Mouse (Mus musculus) forebrain, embryonic 16.5 days (tissue): ENCODE data around the gene BC029722. TPM values are rescaled to one million over a fixed set of nuclear protein-coding genes. Genes with fewer than 3 reads are reported as not detected.

Experiments used
- ATAC-seq: fragments of 200-750 bp; cut with Nextera tagmentation; 2 replicates; pipeline ENCODE4 v1.8.0; 2017; ENCODE audit warnings: mild to moderate bottlenecking, moderate library complexity
- H3K27ac ChIP-seq: fragments of 300-500 bp; sonication (generic); 2 replicates; pipeline ENCODE4 v1.5.1; 2014; ENCODE audit warnings: low read length, control low read depth
- H3K27me3 ChIP-seq: fragments of 300-500 bp; sonication (generic); replicated peaks from 2 replicates; pipeline ENCODE4 v1.6.1; 2014; ENCODE audit warnings: low read length; ENCODE audit not compliant: control insufficient read depth, insufficient read depth
- H3K36me3 ChIP-seq: fragments of 300-500 bp; sonication (generic); 2 replicates; pipeline ENCODE4 v1.6.1; 2014; ENCODE audit not compliant: control insufficient read depth, insufficient read depth
- H3K4me1 ChIP-seq: fragments of 300-500 bp; sonication (generic); replicated peaks from 2 replicates; pipeline ENCODE4 v1.6.1; 2014; ENCODE audit warnings: low read length; ENCODE audit not compliant: control insufficient read depth, insufficient read depth
- H3K4me2 ChIP-seq: fragments of 300-500 bp; sonication (generic); 2 replicates; pipeline ENCODE4 v1.6.1; 2014; ENCODE audit warnings: mild to moderate bottlenecking, low read length, control low read depth
- H3K4me3 ChIP-seq: fragments of 300-500 bp; sonication (generic); replicated peaks from 2 replicates; pipeline ENCODE4 v1.5.1; 2014; ENCODE audit warnings: mild to moderate bottlenecking, low read length, control low read depth
- H3K9ac ChIP-seq: fragments of 300-500 bp; sonication (generic); replicated peaks from 2 replicates; pipeline ENCODE4 v1.6.1; 2014; ENCODE audit warnings: low read depth, low read length, control low read depth
- H3K9me3 ChIP-seq: fragments of 300-500 bp; sonication (generic); 2 replicates; pipeline ENCODE4 v1.6.1; 2016; ENCODE audit warnings: low read length; ENCODE audit not compliant: control insufficient read depth
- WGBS: fragments of 180-500 bp; shearing (Covaris S2); extraction: QIAGEN DNeasy Blood & Tissue Kit; methylation state at CpG from one replicate; pipeline ENCODE4 v1.1.7; 2014; 5-methylcytosine and 5-hydroxymethylcytosine counted together
- polyA plus RNA-seq: library from polyadenylated mRNA; unstranded; fragments of >200 nt; fragmentation: Nextera tagmentation; extraction: Ambion mirVana; gene quantifications from 2 replicates; pipeline ENCODE4 v1.2.1, GENCODE M21; 2015

BC029722 gene
- 31.0 and 35.2 TPM in 2 replicates for polyA plus RNA-seq

DNA sequence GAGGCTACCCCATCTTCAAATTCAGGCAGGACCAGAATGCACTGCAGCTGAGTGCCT is at the start of gene BC029722:
Gene BC029722, minus strand, starts transcription at position 35 of the 57 bp plus-strand sequence.
- Histone ChIP-seq H3K4me3 (peak within 1 kb of the TSS; percentile 65), H3K4me1 (peaks cover 19% of the 10 kb centered on the region), H3K9me3 (no peaks in the 10 kb centered on the region), H3K27ac (peak within 1 kb of the TSS; percentile 80), H3K9ac (peak within 1 kb of the TSS; percentile 85), H3K4me2 (peak within 1 kb of the TSS; percentile 92), H3K27me3 (no peaks in the 10 kb centered on the region), H3K36me3 (peaks cover 4% of the 10 kb centered on the region; the same call in 1 of the 2 replicates)
- ATAC-seq, result no peak

DNA sequence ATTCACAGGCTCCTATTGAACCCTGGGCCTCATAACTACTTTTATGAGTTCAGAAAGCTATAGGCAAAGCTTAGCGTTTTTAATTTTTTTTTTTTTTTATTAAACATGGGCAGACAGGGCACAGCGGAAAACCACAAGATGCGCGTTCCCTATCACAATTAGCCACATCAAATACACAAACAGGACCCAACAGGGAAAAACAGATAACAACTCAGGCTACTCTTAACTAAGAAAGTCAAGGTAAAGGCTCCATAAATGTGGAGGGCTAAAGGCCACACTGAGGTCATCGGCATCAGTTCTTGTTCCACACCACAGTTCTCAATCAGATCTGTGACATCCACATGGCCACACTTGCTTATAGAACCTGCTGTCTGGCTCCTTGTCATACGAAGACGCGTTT is 49.1 kb upstream of the BC029722 start:
- Histone ChIP-seq H3K9ac (no peak overlapping the region), H3K27ac (no peak overlapping the region), H3K27me3 (no peaks in the 10 kb centered on the region), H3K36me3 (no peaks in the 10 kb centered on the region), H3K9me3 (no peaks in the 10 kb centered on the region), H3K4me3 (no peak overlapping the region), H3K4me2 (no peak overlapping the region), H3K4me1 (peaks cover 19% of the 10 kb centered on the region)
- ATAC-seq, result no peak
- 98% methylated on average over 8 of the region's 8 CpGs for WGBS

DNA sequence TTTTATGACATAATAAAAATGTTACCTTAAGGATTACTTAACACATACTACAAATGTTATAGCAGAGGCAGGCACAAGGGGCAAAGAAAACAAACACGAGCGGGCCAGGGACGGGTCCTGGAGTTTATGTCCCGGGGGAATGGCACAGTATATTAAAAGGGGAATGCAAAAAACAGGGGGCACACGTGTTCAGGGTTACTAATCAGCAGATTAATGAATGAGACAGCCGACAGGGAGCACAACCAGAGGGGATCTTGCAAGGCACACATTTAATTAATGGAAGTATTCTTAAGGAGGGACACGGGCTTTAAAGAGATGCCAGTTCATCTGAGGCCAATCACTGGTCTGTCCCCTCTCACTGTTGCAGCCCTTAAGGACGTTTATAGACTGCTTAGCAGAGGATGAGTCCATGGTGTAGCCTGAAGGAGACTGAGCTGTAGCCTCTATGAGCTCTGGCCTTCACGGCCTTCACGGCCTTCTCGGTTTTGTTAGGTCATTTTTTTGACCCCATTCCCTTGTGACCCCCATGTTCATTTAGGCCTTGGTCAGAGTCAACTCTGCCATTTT is 44.2 kb upstream of the BC029722 start:
- Histone ChIP-seq H3K36me3 (no peaks in the 10 kb centered on the region), H3K4me3 (peak overlapping the region; percentile 14; the same call in 1 of the 2 replicates)

GRCm38 (mm10) chr2:155862573-155863300 is 43.5 kb upstream of the BC029722 start:
- WGBS, result 51% methylated on average over 13 of the region's 13 CpGs
- Histone ChIP-seq H3K4me3 (no peak overlapping the region; the same call in 1 of the 2 replicates), H3K27ac (no peak overlapping the region), H3K27me3 (no peaks in the 10 kb centered on the region), H3K4me1 (peaks cover 7% of the 10 kb centered on the region), H3K36me3 (no peaks in the 10 kb centered on the region), H3K4me2 (peak overlapping the region; percentile 43), H3K9me3 (no peaks in the 10 kb centered on the region), H3K9ac (0 out of 2 replicates have a peak overlapping the region, but pooled peaks have one; percentile 22)
- peak; percentile 96 for ATAC-seq

More for the DNA sequence above, 44.2 kb upstream of the BC029722 start:
- Histone ChIP-seq H3K9ac (peak overlapping the region; percentile 22; the same call in 1 of the 2 replicates), H3K27me3 (no peaks in the 10 kb centered on the region), H3K4me1 (peaks cover 7% of the 10 kb centered on the region), H3K4me2 (peak overlapping the region; percentile 43), H3K27ac (peak overlapping the region; percentile 39; the same call in 1 of the 2 replicates), H3K9me3 (no peaks in the 10 kb centered on the region)
- 35% methylated on average over 11 of the region's 11 CpGs for WGBS
- ATAC-seq, result peak; percentile 76

DNA sequence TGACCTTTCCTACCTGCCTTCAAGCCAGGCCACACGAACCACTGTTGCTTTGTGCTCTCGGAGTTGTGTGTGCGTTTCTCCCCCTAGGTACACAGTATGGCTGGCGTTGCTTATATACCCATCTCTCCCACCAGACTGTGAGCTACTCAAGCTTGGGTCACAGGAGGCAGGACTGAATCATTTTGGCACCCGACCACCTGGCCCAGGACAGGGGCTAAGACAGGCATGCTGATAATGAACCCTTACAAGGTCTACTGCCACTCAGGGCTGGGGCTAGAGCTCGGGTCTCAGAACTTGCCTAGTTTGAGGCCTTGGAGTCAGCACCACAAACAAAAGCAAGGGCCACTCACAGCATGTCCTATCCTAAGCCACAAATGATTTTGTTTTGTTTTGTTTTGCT is 42.4 kb upstream of the BC029722 start:
- no peak overlapping the region for H3K4me2 ChIP-seq
- 0 out of 2 replicates have a peak, but pooled peaks cover 2% of the 10 kb centered on the region for H3K36me3 ChIP-seq
- no peak overlapping the region for H3K4me3 ChIP-seq
- WGBS, result 94% methylated on average over 6 of the region's 6 CpGs
- no peak overlapping the region for H3K27ac ChIP-seq
- no peak for ATAC-seq
- no peaks in the 10 kb centered on the region for H3K27me3 ChIP-seq
- H3K9ac ChIP-seq, result no peak overlapping the region
- no peaks in the 10 kb centered on the region for H3K9me3 ChIP-seq
- H3K4me1 ChIP-seq, result peaks cover 7% of the 10 kb centered on the region

DNA sequence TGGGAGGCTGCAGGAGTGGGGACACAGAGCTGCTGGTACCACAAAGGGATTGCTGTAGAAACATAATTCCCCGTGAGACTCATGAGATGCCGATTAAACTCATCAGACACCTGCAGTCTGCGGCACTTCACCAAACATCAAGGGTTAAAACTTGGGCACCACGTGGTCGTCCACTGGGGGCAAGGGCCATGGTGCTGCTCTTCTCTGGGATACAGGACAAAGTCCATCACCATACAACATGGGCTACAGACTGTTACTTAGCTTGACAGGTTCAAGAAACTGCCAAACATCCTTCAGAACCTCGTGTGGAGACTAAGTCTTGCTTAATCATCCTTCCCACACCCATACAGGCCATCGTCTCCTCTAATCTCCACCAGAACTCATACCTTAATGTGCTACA is 40.9 kb upstream of the BC029722 start:
- 82% methylated on average over 7 of the region's 7 CpGs for WGBS
- no peak for ATAC-seq
- no peak overlapping the region for H3K4me2 ChIP-seq

GRCm38 (mm10) chr2:155852536-155852935 is 33.3 kb upstream of the BC029722 start:
- H3K4me3 ChIP-seq, result no peak overlapping the region
- H3K9me3 ChIP-seq, result no peaks in the 10 kb centered on the region
- ATAC-seq, result no peak
- 95% methylated on average over 5 of the region's 5 CpGs for WGBS
- H3K27me3 ChIP-seq, result no peaks in the 10 kb centered on the region
- peaks cover 2% of the 10 kb centered on the region; the same call in 1 of the 2 replicates for H3K36me3 ChIP-seq
- no peak overlapping the region for H3K9ac ChIP-seq
- no peak overlapping the region for H3K4me2 ChIP-seq
- H3K4me1 ChIP-seq, result no peaks in the 10 kb centered on the region
- H3K27ac ChIP-seq, result no peak overlapping the region

More for the DNA sequence above, 40.9 kb upstream of the BC029722 start:
- Histone ChIP-seq H3K36me3 (0 out of 2 replicates have a peak, but pooled peaks cover 2% of the 10 kb centered on the region), H3K4me1 (peaks cover 7% of the 10 kb centered on the region), H3K9me3 (no peaks in the 10 kb centered on the region), H3K4me3 (no peak overlapping the region), H3K27me3 (no peaks in the 10 kb centered on the region), H3K27ac (no peak overlapping the region), H3K9ac (no peak overlapping the region)

- 85% methylated on average over 7 of the region's 7 CpGs for WGBS
- no peaks in the 10 kb centered on the region for H3K27me3 ChIP-seq
- H3K4me2 ChIP-seq, result no peak overlapping the region
- ATAC-seq, result no peak
- no peak overlapping the region for H3K4me3 ChIP-seq
- no peaks in the 10 kb centered on the region for H3K9me3 ChIP-seq
- peaks cover 3% of the 10 kb centered on the region; the same call in 1 of the 2 replicates for H3K36me3 ChIP-seq
- H3K27ac ChIP-seq, result no peak overlapping the region
- no peaks in the 10 kb centered on the region for H3K4me1 ChIP-seq
- no peak overlapping the region for H3K9ac ChIP-seq
Observed at GRCm38 (mm10) chr2:155850120-155850519, 30.9 kb upstream of the BC029722 start.

DNA sequence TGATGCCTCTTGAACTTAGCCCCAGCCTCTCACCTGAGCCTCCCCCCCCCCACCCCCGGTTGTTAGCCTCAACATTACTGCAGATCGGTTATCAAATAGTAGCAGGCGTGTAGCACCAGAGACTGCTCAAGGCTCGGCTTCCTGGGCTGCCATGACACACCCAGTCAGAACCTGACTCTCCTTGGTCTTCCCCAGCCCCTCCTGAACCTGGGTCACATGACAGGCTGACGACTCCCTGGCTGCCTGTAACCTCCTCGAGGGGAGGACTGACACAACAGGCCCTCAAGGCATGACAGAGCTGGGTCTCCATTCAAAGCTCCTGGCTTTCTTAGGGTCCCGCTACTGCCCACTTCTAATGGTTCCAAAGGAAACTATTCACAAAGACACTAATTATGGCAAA is 30.2 kb upstream of the BC029722 start:
- H3K27ac ChIP-seq, result no peak overlapping the region
- 68% methylated on average over 7 of the region's 7 CpGs for WGBS
- peaks cover 3% of the 10 kb centered on the region; the same call in 1 of the 2 replicates for H3K36me3 ChIP-seq

More for the DNA sequence above, 30.2 kb upstream of the BC029722 start:
- Histone ChIP-seq H3K27me3 (no peaks in the 10 kb centered on the region), H3K4me2 (no peak overlapping the region), H3K9ac (no peak overlapping the region), H3K4me1 (no peaks in the 10 kb centered on the region), H3K9me3 (no peaks in the 10 kb centered on the region), H3K4me3 (no peak overlapping the region)
- no peak for ATAC-seq
